Mouse (Mus musculus) CH12F3 (cell line): ENCODE data around the gene Amh.

Experiments
- in situ Hi-C: fragments of 300-500 bp; cut with MboI; formaldehyde crosslinking; loops from 2 replicates; pipeline ENCODE4 v1.14.3; 2020; ENCODE audit warnings: low sequenced_read_pairs

The Amh gene

GRCm38 (mm10) chr10:80848571-80848970 is 43.5 kb downstream of the Amh start:
- in situ Hi-C loops: no loop called here

GRCm38 (mm10) chr10:80854913-80855748 is 50.1 kb downstream of the Amh start, which contains the start of the genes Lsm7 and Sppl2b:
Gene Lsm7, minus strand, starts transcription at chr10:80855209.
Gene Sppl2b, plus strand, starts transcription at chr10:80855275.
- in situ Hi-C loops: no loop called here

DNA sequence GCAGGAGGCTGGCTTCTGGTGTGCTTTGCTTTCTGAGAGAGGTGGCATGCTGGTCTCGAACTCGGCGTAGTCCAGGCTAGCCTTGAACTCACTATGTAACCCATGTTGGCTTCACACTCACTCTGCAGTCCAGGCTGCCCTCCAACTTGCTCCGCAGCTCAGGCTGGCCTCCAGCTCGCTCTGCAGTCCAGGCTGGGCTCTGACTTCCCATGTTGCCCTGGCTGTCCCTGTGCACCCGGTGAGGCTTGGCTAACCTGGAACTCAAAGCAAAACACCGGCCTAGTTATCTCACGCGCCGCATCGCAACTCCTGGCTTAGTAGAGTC is 50.7 kb downstream of the Amh start:
- in situ Hi-C loops: no loop called here

DNA sequence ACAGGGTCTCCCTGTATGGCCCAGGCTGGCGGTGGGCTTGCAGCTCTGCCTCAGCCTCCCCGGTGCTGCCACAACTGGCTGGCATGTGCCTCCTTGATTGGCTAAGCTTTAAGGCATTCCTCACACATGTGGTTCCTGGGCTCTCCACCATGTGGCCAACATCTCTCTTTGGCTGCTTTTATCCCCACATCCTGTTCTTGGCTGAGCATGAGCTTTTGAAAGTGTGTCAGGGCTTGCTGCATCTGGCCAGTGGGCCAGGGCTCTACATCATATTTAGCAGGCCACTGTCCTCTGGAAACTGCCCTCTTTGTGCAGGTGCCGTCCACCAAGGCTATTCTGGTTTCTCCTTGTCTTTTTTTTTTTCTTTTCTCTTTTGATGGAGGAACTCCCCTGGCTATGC is 51.2 kb downstream of the Amh start:
- in situ Hi-C loops: no loop called here

GRCm38 (mm10) chr10:80856908-80857307 is 51.9 kb downstream of the Amh start:
- in situ Hi-C loops: no loop called here
